Mouse (Mus musculus) olfactory bulb, adult 2 months (tissue): Measurements from ENCODE around the gene Kifc1.

ENCODE experiments used
- CTCF ChIP-seq: fragments of 200-500 bp; IDR thresholded peaks from 2 replicates; pipeline ENCODE4 v1.5.1; 2012; ENCODE audit warnings: low read depth, mild to moderate bottlenecking, low read length, moderate library complexity; ENCODE audit not compliant: insufficient read depth
- POLR2A ChIP-seq: fragments of 200-500 bp; IDR thresholded peaks from 2 replicates; pipeline ENCODE4 v1.6.1; 2012; ENCODE audit warnings: mild to moderate bottlenecking, low read depth, low read length, moderate library complexity; ENCODE audit not compliant: insufficient read depth

DNA sequence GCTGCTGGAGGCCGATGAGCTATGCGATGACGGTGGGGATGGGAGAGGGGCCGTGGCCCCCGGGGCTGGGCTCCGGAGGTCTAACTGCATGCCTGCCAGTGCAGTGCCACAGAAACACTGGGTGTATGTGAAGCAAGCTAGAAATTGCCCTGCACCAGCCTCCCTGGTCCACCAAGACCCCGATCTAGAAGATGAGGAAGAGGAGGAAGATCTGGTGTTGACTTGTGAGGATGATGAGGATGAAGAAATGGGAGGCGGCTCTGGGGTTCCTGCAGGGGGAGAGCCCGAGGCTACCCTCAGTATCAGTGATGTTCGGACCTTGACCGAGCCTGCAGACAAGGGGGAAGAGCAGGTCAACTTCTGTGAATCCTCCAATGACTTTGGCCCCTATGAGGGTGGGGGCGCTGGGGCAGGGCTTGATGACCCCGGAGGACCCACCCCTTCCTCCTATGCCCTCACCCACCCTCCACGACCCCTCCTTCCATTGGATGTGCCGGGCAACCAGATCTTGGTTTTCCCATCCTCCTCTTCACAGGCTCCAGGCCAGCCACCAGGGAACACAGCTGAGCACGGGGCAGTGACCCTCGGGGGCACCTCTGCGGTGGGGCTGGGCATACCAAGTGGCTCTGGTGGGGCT is 27.3 kb upstream of the Kifc1 start:
- TF ChIP-seq POLR2A (no peak), CTCF (no peak)
